Mouse (Mus musculus) Muller cell, postnatal 12 days (primary cell): ENCODE measurements around the gene Ado.

Source experiments
- DNase-seq: peaks from one replicate; pipeline ENCODE4 v3.0.0-alpha.2; 2015; ENCODE audit errors: inconsistent ontology term

Ado gene

GRCm38 (mm10) chr10:67548877-67549731 is at the start of gene Ado:
Gene Ado, minus strand, starts transcription at chr10:67548955.
- DNase-seq, result peak; percentile 94

GRCm38 (mm10) chr10:67595278-67595677 is 46.5 kb upstream of the Ado start:
- no peak for DNase-seq

GRCm38 (mm10) chr10:67585873-67586610 is 37.3 kb upstream of the Ado start:
- DNase-seq, result no peak

- DNase-seq, result no peak
Observed at GRCm38 (mm10) chr10:67581698-67582285, 33.0 kb upstream of the Ado start.

GRCm38 (mm10) chr10:67579830-67580229 is 31.1 kb upstream of the Ado start:
- DNase-seq, result no peak

GRCm38 (mm10) chr10:67573310-67573709 is 24.6 kb upstream of the Ado start:
- DNase-seq, result no peak

- no peak for DNase-seq
Observed at GRCm38 (mm10) chr10:67571443-67571842, 22.7 kb upstream of the Ado start.

- no peak for DNase-seq
Observed at GRCm38 (mm10) chr10:67569539-67569938, 20.8 kb upstream of the Ado start.

- DNase-seq, result peak; percentile 97
Observed at GRCm38 (mm10) chr10:67566104-67566503, 17.3 kb upstream of the Ado start.

- no peak for DNase-seq
Observed at GRCm38 (mm10) chr10:67564509-67564908, 15.8 kb upstream of the Ado start.

- no peak for DNase-seq
Observed at GRCm38 (mm10) chr10:67561185-67561584, 12.4 kb upstream of the Ado start.

GRCm38 (mm10) chr10:67559765-67560394 is 11.1 kb upstream of the Ado start:
- peak; percentile 90 for DNase-seq

- DNase-seq, result no peak
Observed at GRCm38 (mm10) chr10:67558053-67558452, 9.3 kb upstream of the Ado start.

- peak; percentile 61 for DNase-seq
Observed at GRCm38 (mm10) chr10:67548261-67548854, 397 bp downstream of the Ado start.

GRCm38 (mm10) chr10:67547850-67548260 is 900 bp downstream of the Ado start:
- DNase-seq, result peak; percentile 35

GRCm38 (mm10) chr10:67540591-67540990 is 8.2 kb downstream of the Ado start:
- no peak for DNase-seq

GRCm38 (mm10) chr10:67539401-67539730 is 9.4 kb downstream of the Ado start:
- no peak for DNase-seq

- peak; percentile 64 for DNase-seq
Observed at GRCm38 (mm10) chr10:67538585-67539400, 10.0 kb downstream of the Ado start.

- DNase-seq, result peak; percentile 57
Observed at GRCm38 (mm10) chr10:67538106-67538505, 10.6 kb downstream of the Ado start.

- DNase-seq, result peak; percentile 98
Observed at GRCm38 (mm10) chr10:67537151-67537994, 11.4 kb downstream of the Ado start.
